ENCODE assay signal across 8 mouse cellular contexts in genomic region chr9:71959259-71960025, GRCm38 (mm10).
DNase-seq lines count a peak whose midpoint lies in the region; ATAC-seq and TF ChIP-seq lines count a peak whose summit lies in the region.

No protein-coding gene starts in this region.

- H3K9ac ChIP-seq in neural tube, embryonic 14.5 days (replicated peaks; ENCODE audit: low read depth, low read length), result no peak overlapping the region
- no peak overlapping the region for H3K9ac ChIP-seq in liver, postnatal 0 days (replicated peaks)

- no peaks in the 10 kb centered on the region for H3K36me3 ChIP-seq in neural tube, embryonic 14.5 days (ENCODE audit: control insufficient read depth, insufficient read depth, low read length)
- H3K36me3 ChIP-seq in liver, postnatal 0 days (replicated peaks; ENCODE audit: insufficient read depth, low read length), result no peaks in the 10 kb centered on the region

- no peaks in the 10 kb centered on the region for H3K27me3 ChIP-seq in neural tube, embryonic 14.5 days (ENCODE audit: control insufficient read depth, insufficient read depth, low read length)
- H3K27me3 ChIP-seq in liver, postnatal 0 days (ENCODE audit: insufficient read depth, low read length), result no peaks in the 10 kb centered on the region

- peak overlapping the region; percentile 21; the same call in 1 of the 2 replicates for H3K4me2 ChIP-seq in neural tube, embryonic 14.5 days (ENCODE audit: low read depth, low read length)
- no peak overlapping the region for H3K4me2 ChIP-seq in liver, postnatal 0 days (ENCODE audit: low read depth, low read length)

- WGBS in neural tube, embryonic 14.5 days, result 55% methylated on average over 11 of the region's 11 CpGs
- 74% methylated on average over 11 of the region's 11 CpGs for WGBS in liver, postnatal 0 days (ENCODE audit: insufficient replicate concordance)

- TF ChIP-seq EP300 in liver, postnatal 0 days (IDR thresholded peaks at IDR 0.05; ENCODE audit: low read depth), result no peak

- ATAC-seq in common myeloid progenitor, adult 5-6 weeks (replicated peaks; ENCODE audit: low read depth, poor library complexity, severe bottlenecking), result 0 out of 2 replicates have a peak, but pooled peaks have one; percentile 3
- ATAC-seq in neural tube, embryonic 14.5 days (ENCODE audit: low read depth), result peak; percentile 71; the same call in 1 of the 2 replicates
- no peak for ATAC-seq in liver, postnatal 0 days

- peak; percentile 38 for DNase-seq in embryo, embryonic 10 days (ENCODE audit: low spot score)
- DNase-seq in embryo, embryonic 9.5 days (ENCODE audit: extremely low spot score), result no peak
- peak; percentile 9 for DNase-seq in gastrocnemius, postnatal 10 days
- peak; percentile 23 to 48 for DNase-seq in layer of hippocampus, adult 2 months (ENCODE audit: low spot score in 2 of 2)
- DNase-seq in liver, postnatal 0 days, result no peak
- no peak for DNase-seq in cerebellum, postnatal 36 days

- peak overlapping the region; percentile 81 for H3K27ac ChIP-seq in layer of hippocampus, adult 2 months
- no peak overlapping the region for H3K27ac ChIP-seq in neural tube, embryonic 14.5 days (ENCODE audit: low read depth, low read length)
- H3K27ac ChIP-seq in liver, postnatal 0 days (ENCODE audit: low read depth), result no peak overlapping the region

- H3K4me1 ChIP-seq in neural tube, embryonic 14.5 days (ENCODE audit: control insufficient read depth, insufficient read depth, low read length), result peaks cover 6% of the 10 kb centered on the region
- peaks cover 3% of the 10 kb centered on the region; the same call in 1 of the 2 replicates for H3K4me1 ChIP-seq in liver, postnatal 0 days (ENCODE audit: insufficient read depth)

- peak overlapping the region; percentile 51 for H3K4me3 ChIP-seq in layer of hippocampus, adult 2 months
- H3K4me3 ChIP-seq in neural tube, embryonic 14.5 days (ENCODE audit: low read depth, low read length), result no peak overlapping the region
- no peak overlapping the region for H3K4me3 ChIP-seq in liver, postnatal 0 days (ENCODE audit: low read depth, low read length)

- H3K9me3 ChIP-seq in neural tube, embryonic 14.5 days (ENCODE audit: control insufficient read depth, low read length), result no peaks in the 10 kb centered on the region
- no peaks in the 10 kb centered on the region for H3K9me3 ChIP-seq in liver, postnatal 0 days (ENCODE audit: low read length)

- TF ChIP-seq CTCF in layer of hippocampus, adult 2 months (conservative IDR thresholded peaks at IDR 0.05), result no peak
- no peak for TF ChIP-seq CTCF in liver, postnatal 0 days (IDR thresholded peaks at IDR 0.05; ENCODE audit: low read depth)

Comparison
In these comparisons a context has a peak if more than half of its experiments do, and no peak if none do; other contexts are left out.
1. DNase-seq: peak in embryo, embryonic 10 days (single experiment), gastrocnemius, postnatal 10 days (single experiment) and layer of hippocampus, adult 2 months (2 of 2); none in embryo, embryonic 9.5 days (single experiment), liver, postnatal 0 days (single experiment) and cerebellum, postnatal 36 days (0 of 2).